Mouse (Mus musculus) lung, adult 2 months (tissue): Measurements from ENCODE around the gene Smox. TPM values are rescaled to one million over a fixed set of nuclear protein-coding genes. Genes with fewer than 3 reads are reported as not detected.
A peak's percentile ranks its signal among the peaks of the same experiment; 100 is the strongest.

ENCODE experiments used
- DNase-seq: peaks from one replicate; pipeline ENCODE4 v3.0.0; 2022
- H3K4me1 ChIP-seq: fragments of 200-500 bp; 2 replicates; pipeline ENCODE4 v1.6.1; 2011; ENCODE audit warnings: low read length; ENCODE audit not compliant: control insufficient read depth, insufficient read depth
- H3K4me3 ChIP-seq: fragments of 200-500 bp; replicated peaks from 2 replicates; pipeline ENCODE3; 2011; ENCODE audit warnings: low read depth, mild to moderate bottlenecking, control low read depth, low read length; ENCODE audit errors: extremely low read depth
- CTCF ChIP-seq: fragments of 200-500 bp; IDR thresholded peaks from 2 replicates; pipeline ENCODE4 v1.5.1; 2011; ENCODE audit warnings: mild to moderate bottlenecking, low read length, control low read depth; ENCODE audit not compliant: insufficient read depth
- POLR2A ChIP-seq: fragments of 200-500 bp; IDR thresholded peaks from 2 replicates; pipeline ENCODE4 v1.6.1; 2011; ENCODE audit warnings: low read depth, mild to moderate bottlenecking, control low read depth, low read length, borderline replicate concordance; ENCODE audit errors: extremely low read depth
- WGBS: fragments of 180-500 bp; shearing (Covaris S2); methylation state at CpG from one replicate; pipeline ENCODE4 v1.1.7; 2018; 5-methylcytosine and 5-hydroxymethylcytosine counted together
- polyA plus RNA-seq: library from polyadenylated mRNA; depleted of rRNA; stranded (reverse); fragments of >200 nt; gene quantifications from 2 replicates; pipeline ENCODE4 v1.2.3, GENCODE M21; 2012

Smox gene
- polyA plus RNA-seq, 1 experiment: 28.4 TPM

DNA sequence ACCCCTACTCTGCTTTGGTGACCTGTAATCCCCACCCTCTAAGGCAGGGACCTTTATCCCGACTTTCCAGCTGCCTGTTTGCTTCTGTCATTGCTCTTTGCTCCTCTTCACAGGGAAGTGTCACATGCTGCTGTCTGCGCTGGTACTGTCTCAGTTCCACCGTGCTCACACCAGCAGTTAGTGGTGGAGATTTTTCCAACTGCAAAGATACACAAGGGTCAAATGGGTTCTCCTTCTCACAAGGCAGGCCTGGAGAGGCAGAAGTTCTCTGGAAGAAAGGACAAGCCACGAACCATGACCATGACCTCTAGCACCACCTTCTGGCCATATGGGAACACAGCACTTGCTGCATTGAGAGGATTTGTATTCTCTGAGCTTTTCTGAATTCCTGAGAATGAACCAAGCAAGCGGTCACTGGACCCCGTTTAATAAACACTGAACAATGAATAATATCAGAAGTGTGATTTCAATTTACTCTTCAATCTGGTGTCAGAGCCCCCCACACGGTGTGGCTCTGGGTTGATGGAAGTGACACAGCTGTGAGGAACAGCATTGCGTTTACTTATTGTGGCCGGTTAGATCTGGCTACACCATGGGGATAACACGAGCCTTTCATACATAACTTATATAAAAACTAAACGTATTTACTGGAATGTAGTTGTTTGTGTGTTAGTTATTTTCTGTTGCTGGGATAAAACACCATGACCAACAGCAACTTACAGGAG lies 38.8 kb downstream of the Smox start:
- H3K4me3 ChIP-seq: no peak overlapping the region
- no peaks in the 10 kb centered on the region for H3K4me1 ChIP-seq
- peak; percentile 87 for TF ChIP-seq CTCF
- TF ChIP-seq POLR2A: no peak
- 25% methylated on average over 11 of the region's 11 CpGs for WGBS
- peak; percentile 33 for DNase-seq

DNA sequence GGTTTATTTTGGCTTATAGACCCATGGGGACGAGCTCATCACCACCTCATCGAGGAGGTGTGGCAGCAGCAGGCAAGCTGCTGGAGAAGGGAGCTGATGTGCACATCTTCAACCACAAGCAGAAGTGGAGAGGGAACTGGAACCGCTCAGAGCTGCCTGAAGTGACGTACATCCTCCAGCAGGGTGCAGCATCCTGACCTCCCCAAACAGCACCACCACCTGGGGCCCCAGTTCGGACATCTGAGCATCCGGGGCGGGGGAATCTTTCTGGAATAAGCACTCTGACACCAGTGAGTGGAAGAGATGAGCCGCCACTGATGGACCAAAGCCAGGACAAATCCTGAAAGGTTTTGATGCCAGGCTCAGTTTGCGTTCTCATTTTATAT lies 39.3 kb downstream of the Smox start:
- TF ChIP-seq POLR2A (no peak), CTCF (peak; percentile 71)
- Histone ChIP-seq H3K4me3 (no peak overlapping the region), H3K4me1 (no peaks in the 10 kb centered on the region)
- WGBS: 19% methylated on average over 9 of the region's 9 CpGs
- DNase-seq: peak; percentile 34

DNA sequence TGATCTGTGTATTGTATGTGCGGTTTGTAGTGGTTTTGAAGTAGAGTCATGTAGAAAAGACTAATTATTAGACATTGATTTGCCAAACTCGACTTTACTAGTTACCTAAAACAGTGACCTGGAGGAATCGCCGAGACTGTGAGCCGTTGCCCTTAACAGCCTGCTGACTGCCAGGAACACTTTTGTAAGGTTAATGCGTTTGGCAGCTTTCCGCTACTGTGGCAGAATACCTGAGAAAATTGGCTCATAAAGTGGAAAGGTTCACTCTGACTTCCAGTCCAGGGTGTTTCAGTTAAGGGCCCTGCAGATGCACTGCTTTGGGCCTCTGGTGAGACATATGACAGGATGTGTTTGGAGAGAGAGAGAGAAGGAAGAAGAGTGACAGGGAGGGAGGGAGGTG lies 40.0 kb downstream of the Smox start:
- WGBS: 86% methylated on average over 7 of the region's 7 CpGs
- no peak for DNase-seq
- Histone ChIP-seq H3K4me3 (no peak overlapping the region), H3K4me1 (no peaks in the 10 kb centered on the region)
- TF ChIP-seq POLR2A: no peak
- no peak for TF ChIP-seq CTCF

DNA sequence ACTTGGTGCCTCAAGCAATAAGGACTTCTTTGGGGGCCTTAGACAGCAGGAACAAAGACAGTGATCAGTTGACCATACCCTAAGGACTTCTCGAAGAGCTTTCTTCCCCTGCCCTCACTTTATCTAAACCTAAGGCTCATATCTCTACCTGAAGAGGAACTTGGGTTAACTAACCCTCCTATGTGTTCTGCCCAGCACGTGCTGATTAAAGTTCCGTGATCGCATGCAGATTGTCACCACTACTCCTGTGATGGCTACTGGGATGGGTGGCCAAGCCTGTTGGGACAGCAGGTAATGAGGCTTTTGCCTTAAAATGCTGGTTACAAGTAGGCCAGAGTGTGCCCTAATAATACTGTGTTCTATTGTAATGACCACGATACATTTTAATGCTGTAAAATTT lies 43.9 kb downstream of the Smox start:
- no peak for DNase-seq
- Histone ChIP-seq H3K4me3 (no peak overlapping the region), H3K4me1 (no peaks in the 10 kb centered on the region)
- 93% methylated on average over 5 of the region's 5 CpGs for WGBS
- TF ChIP-seq POLR2A (no peak), CTCF (no peak)

DNA sequence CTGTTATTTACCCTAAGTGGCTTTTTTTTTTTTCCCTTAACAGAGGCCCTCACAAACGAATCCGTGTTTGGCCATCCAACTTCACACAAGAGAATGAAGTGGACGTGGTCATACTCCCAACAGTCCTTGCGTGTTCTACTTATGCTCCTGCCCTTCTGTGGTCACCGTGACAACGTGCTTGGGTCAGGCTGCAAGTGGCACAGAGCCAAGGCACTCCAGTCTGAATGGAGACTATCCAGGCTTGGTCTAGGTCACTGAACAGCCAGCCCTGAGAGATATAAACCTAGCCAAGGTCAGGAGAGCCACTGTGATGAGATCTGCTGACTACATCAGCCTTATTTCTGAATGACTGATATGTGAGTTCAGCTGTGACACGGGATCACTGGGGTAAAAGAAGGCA lies 47.0 kb downstream of the Smox start:
- 42% methylated on average over 7 of the region's 7 CpGs for WGBS
- no peak overlapping the region for H3K4me3 ChIP-seq
- H3K4me1 ChIP-seq: no peaks in the 10 kb centered on the region
- TF ChIP-seq CTCF (no peak), POLR2A (no peak)
- DNase-seq: peak; percentile 24

DNA sequence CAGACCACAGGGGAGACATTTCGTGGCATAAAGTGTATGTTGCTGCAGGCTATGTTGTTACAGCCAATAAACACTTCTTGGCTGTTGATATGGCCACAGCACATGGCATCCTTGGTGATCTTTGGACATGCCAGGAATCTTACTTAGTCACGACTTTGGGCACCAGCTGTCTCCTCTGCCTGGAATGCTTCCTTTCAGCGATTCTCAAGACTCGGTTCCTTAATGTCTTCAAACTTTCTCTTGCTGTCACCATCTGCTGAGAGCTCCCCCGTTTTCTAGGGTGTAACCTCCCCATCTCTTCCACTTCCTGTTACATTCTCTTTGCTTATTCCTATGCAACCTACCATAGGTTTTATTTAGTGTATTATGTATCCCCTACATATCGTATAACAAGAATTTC lies 48.5 kb downstream of the Smox start:
- Histone ChIP-seq H3K4me3 (no peak overlapping the region), H3K4me1 (no peaks in the 10 kb centered on the region)
- TF ChIP-seq CTCF: no peak
- TF ChIP-seq POLR2A: no peak
- no peak for DNase-seq
- WGBS: 78% methylated on average over 6 of the region's 6 CpGs

DNA sequence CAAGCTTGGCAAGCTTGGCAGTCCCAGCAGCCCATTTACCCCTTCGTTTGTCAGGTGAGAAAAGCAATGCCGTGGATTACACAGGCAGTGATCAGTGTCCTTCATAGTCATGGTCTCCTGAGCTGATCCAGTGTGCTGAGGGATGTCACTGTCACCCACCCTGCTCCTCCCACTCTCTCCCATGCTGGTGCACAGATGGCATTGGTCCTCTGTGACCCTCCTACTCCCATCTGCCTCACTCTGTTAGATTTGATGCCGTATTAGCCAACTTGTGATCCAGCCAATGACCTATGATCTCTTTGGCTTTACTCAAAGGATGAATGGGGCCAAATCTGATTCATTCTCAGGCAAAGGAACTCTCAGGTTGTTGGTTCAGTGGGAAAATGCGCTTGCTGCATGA lies 50.4 kb downstream of the Smox start:
- H3K4me3 ChIP-seq: no peak overlapping the region
- DNase-seq: no peak
- 0 out of 2 replicates have a peak, but pooled peaks cover 3% of the 10 kb centered on the region for H3K4me1 ChIP-seq
- WGBS: 74% methylated on average over 4 of the region's 4 CpGs
- no peak for TF ChIP-seq POLR2A
- TF ChIP-seq CTCF: no peak

DNA sequence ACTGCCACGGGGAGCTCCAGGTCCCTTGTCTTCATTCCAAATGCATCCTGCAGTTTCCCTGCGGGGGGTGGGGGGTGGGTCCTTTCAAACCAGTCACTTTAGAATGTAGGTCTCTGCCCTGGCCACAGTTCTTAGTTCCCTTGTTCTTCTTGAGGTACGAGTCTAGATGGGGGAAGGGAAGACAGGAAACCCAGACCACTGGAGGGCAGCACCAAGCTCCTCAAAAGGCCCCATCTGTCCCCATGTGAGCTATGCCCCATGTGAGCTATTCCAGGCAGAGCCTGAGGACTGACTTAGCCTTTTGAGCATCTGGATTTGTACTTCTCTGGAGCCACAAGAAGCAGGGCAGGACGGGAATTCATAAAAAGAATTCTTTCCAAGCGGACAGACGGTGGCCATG lies 51.2 kb downstream of the Smox start:
- WGBS: 37% methylated on average over 6 of the region's 6 CpGs
- TF ChIP-seq POLR2A: no peak
- TF ChIP-seq CTCF: no peak
- Histone ChIP-seq H3K4me3 (no peak overlapping the region), H3K4me1 (0 out of 2 replicates have a peak, but pooled peaks cover 3% of the 10 kb centered on the region)
- DNase-seq: no peak

DNA sequence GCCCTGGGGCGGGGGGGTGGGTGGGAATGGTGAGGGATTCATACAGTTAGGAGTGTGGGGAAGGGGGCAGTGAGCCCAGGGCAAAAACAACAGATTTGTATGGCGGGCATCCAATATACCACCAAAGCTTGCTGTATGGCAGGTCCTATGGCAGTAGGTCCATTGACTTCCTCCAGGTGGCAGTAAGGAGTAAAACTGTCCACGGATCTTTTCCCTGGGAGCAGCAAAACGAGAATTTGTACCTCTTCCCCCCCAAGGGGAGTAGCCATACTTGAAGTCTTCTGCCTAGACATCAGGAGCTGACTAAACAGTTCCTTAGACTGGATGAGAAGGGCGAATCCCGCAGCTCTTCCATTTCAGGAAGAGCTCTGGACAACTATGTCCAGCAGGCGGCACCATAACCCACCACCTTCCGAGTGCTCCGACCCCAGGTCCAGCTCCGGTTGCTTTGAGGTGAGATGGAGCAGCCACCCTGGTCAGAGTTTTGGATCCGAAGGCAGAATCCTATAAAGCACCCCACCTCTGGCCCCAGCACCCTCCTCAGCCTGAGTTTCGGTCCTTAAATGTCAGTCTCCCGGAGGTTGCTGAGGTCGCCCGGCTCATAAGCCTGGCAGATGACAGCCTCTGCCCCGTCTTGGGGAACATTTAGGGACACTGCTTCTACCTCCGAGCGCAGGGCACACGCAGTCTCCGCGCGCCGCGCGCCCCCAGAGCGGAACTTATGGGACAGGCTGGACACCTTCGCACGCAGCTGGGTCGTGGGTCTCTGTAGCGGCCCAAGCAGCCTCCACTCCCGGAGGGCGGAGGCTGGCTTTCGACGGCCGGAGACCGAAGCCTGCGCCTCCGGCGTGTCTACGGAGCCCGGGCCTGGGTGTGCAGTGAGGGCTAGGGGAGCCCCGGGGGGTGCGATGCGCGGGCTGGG lies 54.4 kb downstream of the Smox start:
- TF ChIP-seq CTCF (peak; percentile 52), POLR2A (no peak)
- Histone ChIP-seq H3K4me3 (peak overlapping the region; percentile 46), H3K4me1 (0 out of 2 replicates have a peak, but pooled peaks cover 3% of the 10 kb centered on the region)
- 4% methylated on average over 45 of the region's 45 CpGs for WGBS
- peak; percentile 65 for DNase-seq
